Mouse (Mus musculus) liver, embryonic 14.5 days (tissue): Measurements from ENCODE around the gene Plekha5. TPM values are rescaled to one million over a fixed set of nuclear protein-coding genes. Genes with fewer than 3 reads are reported as not detected.

ENCODE experiments used
- ATAC-seq: fragments of 200-750 bp; cut with Nextera tagmentation; 2 replicates; pipeline ENCODE4 v1.8.0; 2017; ENCODE audit warnings: moderate number of reproducible peaks, mild to moderate bottlenecking, moderate library complexity; ENCODE audit not compliant: insufficient read depth
- DNase-seq, 3 experiments: peaks; one replicate each; pipeline ENCODE4 v3.0.0-alpha.2; 2012 to 2013; ENCODE audit warnings: low read depth in 3 of 3, low spot score in 3 of 3
- H3K27ac ChIP-seq: fragments of 300-500 bp; sonication (generic); 2 replicates; pipeline ENCODE4 v1.5.1; 2014; ENCODE audit warnings: moderate library complexity, mild to moderate bottlenecking, control low read depth, inconsistent platforms
- H3K27me3 ChIP-seq: fragments of 300-500 bp; sonication (generic); 2 replicates; pipeline ENCODE4 v1.6.1; 2014; ENCODE audit warnings: mild to moderate bottlenecking, low read length, moderate library complexity; ENCODE audit not compliant: control insufficient read depth, insufficient read depth
- H3K36me3 ChIP-seq: fragments of 300-500 bp; sonication (generic); replicated peaks from 2 replicates; pipeline ENCODE4 v1.6.1; 2014; ENCODE audit warnings: low read depth; ENCODE audit not compliant: control insufficient read depth, insufficient read depth
- H3K4me1 ChIP-seq, 2 experiments: fragments of 200-500 bp in 1 of 2; fragments of 300-500 bp in 1 of 2; sonication (generic) in 1 of 2; replicated peaks; 2 replicates each; pipeline ENCODE4 v1.6.1; 2012 to 2014; ENCODE audit warnings: antibody characterized with exemption in 1 of 2, inconsistent platforms in 1 of 2, low read length in 1 of 2; ENCODE audit not compliant: control insufficient read depth in 2 of 2, insufficient read depth in 2 of 2
- H3K4me2 ChIP-seq: fragments of 300-500 bp; sonication (generic); 2 replicates; pipeline ENCODE4 v1.6.1; 2014; ENCODE audit warnings: low read depth, mild to moderate bottlenecking, control low read depth, moderate library complexity
- H3K4me3 ChIP-seq, 2 experiments: fragments of 200-500 bp in 1 of 2; fragments of 300-500 bp in 1 of 2; sonication (generic) in 1 of 2; 2 replicates each; pipeline ENCODE4 v1.5.1; 2012 to 2014; ENCODE audit warnings: low read depth in 2 of 2, low read length in 2 of 2, mild to moderate bottlenecking in 2 of 2, control low read depth in 1 of 2, inconsistent platforms in 1 of 2, moderate library complexity in 1 of 2; ENCODE audit not compliant: insufficient read depth in 1 of 2
- H3K9ac ChIP-seq: fragments of 300-500 bp; sonication (generic); replicated peaks from 2 replicates; pipeline ENCODE4 v1.6.1; 2014; ENCODE audit warnings: mild to moderate bottlenecking, control low read depth, moderate library complexity
- H3K9me3 ChIP-seq: fragments of 300-500 bp; sonication (generic); 2 replicates; pipeline ENCODE4 v1.6.1; 2016; ENCODE audit warnings: low read length, mixed read lengths; ENCODE audit not compliant: control insufficient read depth
- CTCF ChIP-seq: IDR thresholded peaks from 2 replicates; pipeline ENCODE4 v1.5.1; 2016; ENCODE audit warnings: antibody characterized with exemption, low read depth, control low read depth
- EP300 ChIP-seq: IDR thresholded peaks from 2 replicates; pipeline ENCODE4 v1.6.1; 2016; ENCODE audit warnings: antibody characterized with exemption, low read depth
- WGBS: fragments of 180-500 bp; shearing (Covaris S2); extraction: QIAGEN DNeasy Blood & Tissue Kit; methylation state at CpG from one replicate; pipeline ENCODE4 v1.1.7; 2014; ENCODE audit not compliant: insufficient replicate concordance; 5-methylcytosine and 5-hydroxymethylcytosine counted together
- polyA plus RNA-seq, 2 experiments: library from polyadenylated mRNA; depleted of rRNA in 1 of 2; stranded (reverse) in 1 of 2; unstranded in 1 of 2; fragments of >200 nt; fragmentation: Nextera tagmentation in 1 of 2; extraction: Ambion mirVana in 1 of 2; gene quantifications; 2 replicates each; pipeline versions ENCODE4 v1.2.1 to v1.2.3; 2012 to 2014

Plekha5 gene
- polyA plus RNA-seq, 2 experiments = 3.6 to 6.0 TPM

DNA sequence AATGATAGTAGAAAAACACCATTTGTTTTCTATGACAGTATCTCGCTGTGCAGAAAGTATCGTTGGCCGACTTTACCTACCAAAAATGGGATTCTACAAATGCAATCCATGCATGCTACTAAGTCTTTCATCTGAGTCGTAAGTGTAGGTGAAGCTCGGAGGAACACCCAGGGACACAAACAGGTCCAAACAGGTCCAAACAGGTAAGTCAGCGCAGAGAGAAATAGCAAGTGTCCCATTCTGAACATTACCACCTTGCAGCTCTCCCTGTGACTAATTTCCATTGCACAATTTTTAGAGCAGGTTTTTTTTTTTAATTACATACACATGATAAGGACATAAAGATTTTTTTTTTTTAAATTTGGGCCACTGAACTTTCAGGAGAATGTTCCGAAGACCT, 27.2 kb upstream of the Plekha5 start:
- no peaks in the 10 kb centered on the region for H3K36me3 ChIP-seq
- no peak overlapping the region for H3K9ac ChIP-seq
- no peaks in the 10 kb centered on the region for H3K4me1 ChIP-seq
- no peaks in the 10 kb centered on the region for H3K9me3 ChIP-seq
- H3K27ac ChIP-seq = no peak overlapping the region
- no peak overlapping the region for H3K4me2 ChIP-seq
- H3K4me3 ChIP-seq = no peak overlapping the region
- WGBS = 75% methylated on average over 7 of the region's 7 CpGs
- DNase-seq (no peak), ATAC-seq (no peak)
- no peaks in the 10 kb centered on the region for H3K27me3 ChIP-seq
- TF ChIP-seq EP300 (no peak), CTCF (no peak)

DNA sequence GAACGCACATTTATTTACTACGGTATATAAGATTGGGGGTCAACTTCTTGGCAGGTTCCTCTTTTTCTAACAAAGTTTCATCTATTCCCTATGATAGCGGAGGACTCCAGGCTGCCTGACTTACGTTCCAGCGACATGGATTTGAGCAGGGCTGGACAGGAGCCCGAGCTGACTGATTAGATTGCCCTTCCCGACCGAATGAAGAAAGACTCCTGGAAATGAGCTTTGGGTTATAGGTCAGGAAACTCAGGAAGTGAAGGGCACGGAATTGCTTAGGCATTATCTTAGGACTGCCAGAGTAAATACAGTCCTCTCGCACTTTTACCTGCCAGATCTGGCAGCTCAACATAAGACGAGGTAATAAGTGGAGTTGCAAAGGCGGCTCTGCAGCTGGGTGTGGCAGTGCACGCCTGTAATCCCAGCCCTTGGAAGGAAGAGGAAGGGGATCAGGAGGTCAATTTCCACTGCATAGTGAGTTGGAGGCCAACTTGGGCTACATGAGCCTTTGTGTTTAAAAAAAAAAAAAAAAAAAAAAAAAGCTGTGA, 21.0 kb upstream of the Plekha5 start:
- Histone ChIP-seq H3K4me2 (no peak overlapping the region), H3K27ac (no peak overlapping the region), H3K9ac (no peak overlapping the region), H3K9me3 (no peaks in the 10 kb centered on the region), H3K4me3 (no peak overlapping the region), H3K4me1 (no peaks in the 10 kb centered on the region), H3K27me3 (no peaks in the 10 kb centered on the region), H3K36me3 (no peaks in the 10 kb centered on the region)
- DNase-seq = no peak
- TF ChIP-seq CTCF (no peak), EP300 (no peak)
- WGBS = 68% methylated on average over 13 of the region's 13 CpGs
- no peak for ATAC-seq

DNA sequence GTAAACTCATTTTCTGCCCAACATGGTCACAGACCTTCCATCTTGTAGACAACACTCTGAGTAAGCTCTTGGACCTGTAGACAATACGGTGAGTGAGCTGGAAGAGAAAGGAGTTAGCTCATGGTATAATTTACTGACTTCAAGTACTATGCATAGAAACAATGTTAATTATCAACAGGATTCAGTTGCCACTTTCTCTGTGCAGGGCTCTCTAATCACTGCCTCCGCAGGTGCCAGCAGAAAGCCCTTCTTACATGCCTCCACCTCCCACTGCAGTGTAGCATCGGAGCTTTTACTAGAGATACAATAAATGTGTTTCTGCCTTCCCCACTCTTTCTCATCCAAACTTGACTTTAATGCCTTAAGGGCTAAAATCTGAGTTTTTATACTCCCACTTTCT, 11.9 kb upstream of the Plekha5 start:
- H3K36me3 ChIP-seq = no peaks in the 10 kb centered on the region
- no peak overlapping the region for H3K9ac ChIP-seq
- DNase-seq (no peak), ATAC-seq (no peak)
- no peak overlapping the region for H3K4me3 ChIP-seq
- no peak for TF ChIP-seq EP300
- no peak for TF ChIP-seq CTCF
- no peaks in the 10 kb centered on the region for H3K9me3 ChIP-seq
- H3K27me3 ChIP-seq = no peaks in the 10 kb centered on the region
- no peak overlapping the region for H3K4me2 ChIP-seq
- no peak overlapping the region for H3K27ac ChIP-seq
- H3K4me1 ChIP-seq = no peaks in the 10 kb centered on the region
- WGBS = 66% methylated on average over 3 of the region's 3 CpGs

DNA sequence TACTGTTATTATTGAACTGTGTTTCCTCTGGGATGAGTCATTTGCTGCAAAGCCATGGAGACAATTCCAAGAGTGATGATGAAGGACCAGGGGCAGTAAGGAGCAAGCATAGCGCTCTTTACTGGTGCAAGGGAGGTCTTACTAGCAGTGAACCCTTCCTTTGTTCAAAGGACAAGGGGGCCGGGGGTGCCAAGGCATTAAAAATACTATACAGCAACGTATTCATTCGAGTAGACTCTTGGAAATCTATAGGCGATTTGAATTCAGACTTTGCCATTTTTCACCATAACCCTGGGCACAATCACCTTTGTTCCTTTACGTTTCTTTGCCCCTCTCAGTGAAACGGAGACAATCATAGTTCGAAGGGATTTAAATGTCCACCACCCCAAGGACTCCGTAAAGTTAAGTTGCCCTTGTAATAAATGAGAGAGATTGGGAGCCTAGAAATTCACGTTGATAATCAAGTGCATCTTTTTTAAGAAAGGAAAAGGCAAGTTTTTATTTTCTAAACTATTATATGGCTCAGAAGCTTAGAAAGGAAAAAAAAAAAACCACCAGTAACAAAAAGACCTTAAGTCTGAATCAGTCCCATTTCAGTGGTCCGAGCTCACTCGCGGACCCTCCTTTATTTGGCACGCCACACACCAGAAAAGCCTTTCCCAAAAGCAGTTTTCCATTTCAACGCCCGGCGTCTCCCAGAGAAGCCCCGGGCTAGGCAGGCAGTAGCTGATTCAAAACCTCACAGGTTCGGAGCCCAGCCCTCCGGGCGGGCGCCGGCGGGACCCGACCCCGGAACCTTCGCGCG, 611 bp upstream of the Plekha5 start:
- Histone ChIP-seq H3K9me3 (no peaks in the 10 kb centered on the region), H3K36me3 (no peaks in the 10 kb centered on the region), H3K9ac (no peak overlapping the region), H3K27me3 (peaks cover 14% of the 10 kb centered on the region), H3K4me3 (peak overlapping the region; percentile 68 to 76), H3K4me1 (no peaks in the 10 kb centered on the region), H3K27ac (no peak overlapping the region), H3K4me2 (peak overlapping the region; percentile 77)
- no peak for ATAC-seq
- DNase-seq = no peak
- TF ChIP-seq EP300 = no peak
- TF ChIP-seq CTCF = no peak
- WGBS = 11% methylated on average over 29 of the region's 29 CpGs

DNA sequence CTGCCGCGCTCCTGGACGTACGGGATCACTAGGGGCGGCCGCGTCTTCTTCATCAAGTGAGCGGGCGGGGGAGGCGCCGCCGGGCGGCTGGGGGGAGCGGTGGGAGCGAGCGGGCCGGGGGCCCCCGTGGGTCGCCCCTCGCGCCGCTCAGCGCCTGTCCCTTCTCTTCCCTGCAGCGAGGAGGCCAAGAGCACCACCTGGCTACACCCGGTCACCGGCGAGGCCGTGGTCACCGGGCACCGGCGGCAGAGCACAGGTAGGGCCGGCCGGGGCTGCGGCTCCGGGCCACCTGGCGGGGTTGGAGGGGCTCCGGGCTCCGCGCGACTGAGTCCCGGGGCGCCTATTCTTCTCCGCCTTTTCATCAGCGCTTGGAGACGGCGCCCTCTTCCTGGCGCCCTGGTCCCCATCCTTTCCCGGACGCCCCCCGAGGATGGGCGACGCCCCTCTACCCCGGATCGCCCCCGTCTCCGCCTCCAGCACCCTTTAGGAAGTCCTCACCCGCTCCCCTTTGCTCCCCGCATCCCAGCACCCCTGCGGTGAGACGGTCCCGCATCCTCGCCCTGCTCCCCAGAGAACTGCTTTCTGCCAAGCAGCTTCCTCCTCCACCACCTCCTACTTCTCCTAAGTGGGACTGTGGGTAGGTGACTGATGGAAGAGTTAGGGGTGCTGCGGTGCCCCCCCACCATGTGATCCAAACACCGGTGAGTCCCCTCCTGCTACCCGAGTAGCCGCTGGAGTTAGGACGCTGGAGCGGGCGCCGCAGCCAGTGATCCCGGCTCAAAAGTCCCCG, 542 bp downstream of the Plekha5 start:
- Histone ChIP-seq H3K36me3 (no peaks in the 10 kb centered on the region), H3K4me1 (no peaks in the 10 kb centered on the region), H3K27me3 (peaks cover 14% of the 10 kb centered on the region), H3K9ac (peak overlapping the region; percentile 66), H3K9me3 (no peaks in the 10 kb centered on the region), H3K4me2 (peak overlapping the region; percentile 77), H3K4me3 (peak overlapping the region; percentile 68 to 76), H3K27ac (no peak overlapping the region)
- no peak for DNase-seq
- TF ChIP-seq CTCF (no peak), EP300 (no peak)
- WGBS = under 1% methylated on average over 62 of the region's 72 CpGs
- peak; percentile 62 for ATAC-seq
